Mouse (Mus musculus): Measurements from ENCODE around the gene Fam207a.

The Fam207a gene

DNA sequence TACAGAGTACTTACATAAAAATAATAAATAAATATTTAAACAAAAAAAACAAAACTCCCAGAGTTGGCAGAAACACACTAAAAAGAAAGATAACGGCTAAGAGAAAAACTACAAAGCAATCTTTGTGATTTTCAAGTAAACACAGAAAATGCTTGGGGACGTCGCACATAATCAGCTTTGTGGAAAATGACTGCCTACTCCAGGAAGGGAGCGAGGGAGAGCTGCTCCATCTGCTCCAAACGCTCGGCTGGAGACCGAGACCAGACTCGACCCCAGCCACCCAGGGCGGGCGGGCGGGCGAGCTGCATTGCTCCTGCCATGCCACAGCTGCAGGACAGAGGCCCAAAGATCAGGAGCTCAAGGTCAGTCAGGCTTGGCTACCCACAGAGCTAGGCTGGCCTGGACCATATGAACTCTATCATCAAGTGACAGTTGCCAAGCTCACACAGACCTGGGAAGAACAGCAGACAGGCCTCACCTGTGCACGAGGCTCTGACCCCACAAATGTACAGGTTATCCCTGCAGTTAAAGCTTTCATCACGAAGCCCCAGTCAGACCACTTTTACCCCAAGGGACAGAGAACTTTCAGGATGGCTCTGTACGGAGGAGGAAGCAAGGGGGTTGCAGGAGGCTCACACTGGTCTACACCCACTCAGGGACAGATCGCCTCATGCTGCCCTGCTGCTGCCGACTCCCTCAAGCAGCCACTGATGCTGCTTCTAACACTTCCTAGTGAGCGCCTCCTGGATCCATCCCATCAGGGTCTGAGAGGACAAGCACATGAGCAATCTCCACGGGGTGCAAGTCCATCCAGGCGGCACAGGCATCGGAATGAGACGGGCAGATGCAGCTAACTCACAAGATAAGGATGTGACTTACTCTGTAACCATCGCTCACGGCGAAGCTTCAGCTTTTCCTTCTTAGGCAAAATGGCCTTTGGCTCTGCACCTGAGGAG, 12.3 kb downstream of the Fam207a start:
- no peak for DNase-seq (ENCODE audit: low spot score in 2 of 2)

DNA sequence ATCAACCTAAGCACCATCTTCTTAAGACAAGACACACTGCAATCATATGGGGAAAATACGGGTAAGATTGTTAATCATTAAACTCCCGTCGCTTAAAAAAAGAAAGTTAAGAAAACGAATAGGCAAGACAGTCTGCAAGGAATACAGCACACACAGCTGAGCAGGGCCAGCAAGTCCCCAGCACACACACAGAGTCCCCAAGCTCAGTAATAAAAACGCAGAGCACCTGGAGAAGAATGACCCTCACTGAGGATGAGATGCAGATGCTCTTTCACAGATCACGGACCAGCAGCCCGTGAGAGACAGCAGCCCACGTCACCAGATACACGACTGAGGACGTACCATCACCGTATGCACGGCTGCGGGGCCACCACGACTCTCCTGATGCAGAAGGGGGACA, 14.9 kb downstream of the Fam207a start:
- DNase-seq (ENCODE audit: low spot score in 2 of 2): no peak

DNA sequence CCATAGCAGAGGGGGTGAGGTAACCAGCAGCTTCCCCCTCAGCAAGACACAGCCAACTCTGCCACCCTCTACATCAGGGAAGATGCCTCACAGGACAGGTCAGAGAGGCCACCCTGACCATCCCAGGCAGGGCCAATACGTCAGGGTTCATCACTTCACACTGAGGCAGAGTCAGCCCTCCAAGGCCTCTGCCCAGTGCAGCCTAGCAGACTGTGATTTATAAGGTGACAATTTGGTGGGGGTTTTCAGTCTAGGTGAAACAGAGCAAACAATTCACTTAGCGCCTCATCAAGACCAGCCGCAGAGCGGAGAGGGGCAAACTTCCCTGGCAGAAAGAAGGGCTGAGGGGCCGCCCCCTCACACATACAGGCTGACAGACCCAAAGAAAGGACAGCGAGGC, 17.3 kb downstream of the Fam207a start:
- no peak for DNase-seq (ENCODE audit: low spot score in 2 of 2)

DNA sequence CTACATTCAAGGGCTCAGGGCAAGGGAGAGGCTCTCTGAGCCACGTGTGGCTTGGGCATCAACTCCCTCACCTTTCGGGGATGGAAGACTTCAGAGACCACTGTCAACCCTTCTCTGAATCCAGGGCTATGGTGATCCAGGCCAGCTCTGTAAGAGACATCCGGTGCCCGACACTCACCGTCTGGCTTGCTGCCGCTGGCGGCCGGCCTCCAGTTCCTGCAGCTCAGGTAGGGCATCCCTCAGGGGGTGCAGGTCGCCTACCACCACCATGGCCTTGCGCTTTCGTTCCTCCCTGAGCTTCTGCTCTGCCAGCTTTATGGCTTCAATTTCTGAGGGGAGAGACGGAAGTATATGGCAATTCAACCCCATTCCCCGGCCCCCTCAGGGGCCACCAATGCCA, 18.4 kb downstream of the Fam207a start:
- DNase-seq (ENCODE audit: low spot score in 2 of 2): no peak

DNA sequence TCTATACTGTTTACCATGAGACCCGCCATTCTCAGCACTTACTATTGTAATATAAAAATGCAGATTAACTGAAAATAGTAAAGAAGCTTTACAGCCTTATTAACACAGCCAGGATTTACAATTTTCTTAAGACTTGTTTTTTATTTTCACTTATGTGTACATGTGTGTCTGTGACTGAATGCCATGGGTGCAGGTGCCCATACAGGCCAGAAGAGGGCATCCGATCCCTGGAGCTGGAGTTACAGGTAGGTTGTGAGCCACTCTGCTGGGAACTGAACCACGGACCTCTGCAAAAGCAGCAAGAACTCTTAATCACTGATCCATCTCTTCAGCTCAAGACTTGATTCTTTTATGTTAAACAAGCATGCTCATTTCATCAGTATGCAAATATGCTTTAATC, 22.7 kb downstream of the Fam207a start:
- no peak for DNase-seq (ENCODE audit: low spot score in 2 of 2)

DNA sequence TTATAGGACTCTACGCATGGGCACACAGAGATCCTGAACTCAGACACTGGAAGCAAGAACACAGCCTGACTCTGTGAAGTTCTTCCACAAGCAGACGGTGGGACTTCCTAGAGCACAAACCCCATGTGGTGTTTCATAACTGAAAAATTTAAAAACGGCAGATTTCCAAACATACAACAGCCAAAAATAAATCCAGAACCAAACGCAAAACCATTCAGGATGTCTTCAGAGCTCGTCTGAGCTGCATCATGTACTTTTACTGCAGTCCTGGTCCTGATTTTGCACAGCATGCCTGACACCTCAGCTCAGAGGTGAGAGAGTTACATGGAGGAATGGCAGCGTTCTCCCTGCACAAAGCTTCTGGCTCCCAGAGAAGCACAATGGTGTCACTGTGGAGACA, 24.0 kb downstream of the Fam207a start:
- DNase-seq (ENCODE audit: low spot score in 2 of 2): no peak

DNA sequence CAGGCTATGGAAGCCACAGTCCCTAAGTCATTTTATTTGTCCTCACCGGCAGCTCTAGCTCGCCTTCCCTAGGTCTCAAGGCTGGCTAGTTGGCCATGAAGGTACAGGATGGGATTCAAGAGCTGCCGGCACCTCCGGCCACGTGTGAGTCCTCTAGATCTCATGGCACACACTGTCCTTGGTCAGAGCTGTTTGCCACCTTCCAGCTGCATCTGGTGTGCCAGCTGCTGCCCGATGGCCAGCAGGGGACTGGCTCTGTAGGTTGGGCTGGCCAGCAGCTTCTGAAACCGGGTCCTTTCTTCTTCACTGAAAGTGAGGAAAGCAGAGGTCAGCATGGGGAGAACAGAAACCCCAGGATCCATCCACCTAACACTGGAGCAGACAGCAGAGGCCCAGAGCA, 27.4 kb downstream of the Fam207a start:
- DNase-seq (ENCODE audit: low spot score in 2 of 2): no peak

DNA sequence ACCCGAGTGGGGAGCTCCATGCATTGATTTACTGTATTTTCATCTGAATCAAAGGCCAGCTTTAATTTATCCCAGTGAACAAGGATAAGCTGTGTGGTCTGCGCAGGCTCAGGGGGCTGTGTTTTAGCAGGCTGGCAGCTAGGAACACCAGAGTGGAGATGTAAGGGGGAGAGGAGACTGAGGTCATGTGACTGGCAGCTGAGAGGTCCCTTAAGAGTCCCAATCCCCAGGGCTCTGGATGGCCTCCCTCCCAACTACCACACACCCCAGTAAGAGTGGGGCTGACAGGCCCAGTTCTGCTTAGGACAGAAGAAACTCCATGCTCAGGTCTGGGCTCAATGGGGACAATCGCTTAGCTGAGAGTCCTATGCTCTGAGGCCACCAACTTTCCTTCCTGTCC, 29.8 kb downstream of the Fam207a start:
- no peak for DNase-seq (ENCODE audit: low spot score in 2 of 2)

DNA sequence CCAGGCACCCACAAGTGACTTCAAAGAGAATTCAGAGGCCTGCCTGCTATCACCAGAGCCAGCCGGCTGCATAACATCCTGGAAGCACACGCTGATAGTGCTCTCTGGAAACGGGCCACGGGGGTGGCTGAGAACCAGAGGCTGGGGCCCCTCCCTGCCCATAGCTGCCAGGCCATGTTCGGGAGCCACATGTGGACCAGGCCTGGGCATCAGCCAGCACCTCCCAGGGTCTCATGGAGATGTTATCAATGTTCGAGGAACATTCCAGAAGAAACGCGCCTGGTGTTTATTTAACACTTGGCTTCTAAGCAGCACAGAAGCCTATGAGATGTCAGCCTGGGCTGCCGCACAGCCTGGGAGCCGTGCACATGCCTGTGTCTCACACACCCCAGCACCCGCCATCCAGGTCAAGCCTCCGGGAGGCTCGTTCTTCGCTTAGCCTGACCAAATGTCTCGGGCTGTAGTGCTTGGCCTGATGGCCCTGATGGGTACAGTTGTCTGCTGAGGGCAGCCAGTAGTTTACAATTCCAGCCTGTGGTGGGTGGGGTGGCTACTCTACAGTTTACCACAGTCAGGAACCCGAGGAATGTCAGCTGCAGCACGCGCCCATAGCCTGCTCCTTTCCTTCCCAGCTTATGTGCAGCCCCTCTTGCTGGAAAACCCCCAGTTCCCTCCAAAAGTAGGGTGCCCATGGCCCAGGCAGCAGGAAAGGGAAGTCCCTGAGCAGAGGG, 31.2 kb downstream of the Fam207a start:
- DNase-seq (ENCODE audit: low spot score in 2 of 2): peak in 1 of 2 experiments; percentile 7

DNA sequence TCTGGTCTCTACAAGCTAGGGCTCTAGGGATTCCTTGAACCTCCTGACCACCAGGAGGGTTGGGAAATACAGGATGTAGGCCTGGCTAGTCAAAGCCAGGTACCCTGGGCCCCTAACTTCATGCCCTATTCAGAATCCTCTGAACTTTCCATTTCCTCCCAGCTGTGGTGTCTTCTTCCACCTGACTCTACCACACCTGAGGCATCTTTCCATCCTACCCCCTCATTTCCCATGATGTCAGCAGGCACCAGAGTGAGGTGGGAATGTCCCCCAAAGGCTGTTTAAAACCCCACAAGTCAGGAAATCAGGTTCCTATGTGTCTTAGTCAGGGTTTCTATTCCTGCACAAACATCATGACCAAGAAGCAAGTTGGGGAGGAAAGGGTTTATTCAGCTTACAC, 33.8 kb downstream of the Fam207a start:
- no peak for DNase-seq (ENCODE audit: low spot score in 2 of 2)

DNA sequence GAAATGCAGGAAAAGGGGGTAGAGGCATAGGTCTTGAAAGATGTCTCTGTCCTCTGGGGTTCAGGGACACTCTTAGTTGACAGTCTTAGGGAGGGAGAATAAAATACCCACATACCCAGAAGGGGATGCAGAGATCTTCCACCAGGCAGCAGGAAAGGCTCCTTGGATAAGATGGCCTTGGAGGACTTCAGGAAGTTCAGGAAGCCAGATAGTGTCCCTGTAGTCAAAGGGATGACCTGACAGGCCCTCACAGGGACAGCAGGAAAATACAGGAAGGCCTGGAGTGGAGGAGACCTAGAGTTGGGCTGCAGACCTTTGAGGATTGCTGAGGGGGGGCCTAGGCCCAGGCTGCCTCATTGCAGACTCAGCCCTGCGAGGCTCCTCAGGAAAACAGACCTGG, 35.6 kb downstream of the Fam207a start:
- DNase-seq (ENCODE audit: low spot score in 2 of 2): no peak

DNA sequence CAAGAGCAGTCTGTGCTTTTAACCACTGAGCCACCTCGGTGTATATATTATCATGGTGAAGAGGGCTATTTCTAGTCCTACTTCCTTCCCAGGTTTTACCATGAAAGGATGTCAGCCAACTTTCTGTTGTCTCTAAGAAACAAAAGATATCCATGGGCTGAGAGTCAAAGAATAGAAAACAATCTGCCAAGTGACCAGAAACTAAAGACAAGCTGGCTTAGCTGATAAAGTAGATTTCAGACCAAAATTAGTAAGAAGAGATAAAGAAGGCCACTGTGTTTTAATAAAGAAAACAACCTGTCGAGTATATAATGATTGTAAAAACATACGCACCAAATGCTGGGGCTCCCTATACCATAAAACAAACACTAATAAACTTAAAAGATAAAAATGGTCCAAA, 38.7 kb downstream of the Fam207a start:
- DNase-seq (ENCODE audit: low spot score in 2 of 2): no peak

DNA sequence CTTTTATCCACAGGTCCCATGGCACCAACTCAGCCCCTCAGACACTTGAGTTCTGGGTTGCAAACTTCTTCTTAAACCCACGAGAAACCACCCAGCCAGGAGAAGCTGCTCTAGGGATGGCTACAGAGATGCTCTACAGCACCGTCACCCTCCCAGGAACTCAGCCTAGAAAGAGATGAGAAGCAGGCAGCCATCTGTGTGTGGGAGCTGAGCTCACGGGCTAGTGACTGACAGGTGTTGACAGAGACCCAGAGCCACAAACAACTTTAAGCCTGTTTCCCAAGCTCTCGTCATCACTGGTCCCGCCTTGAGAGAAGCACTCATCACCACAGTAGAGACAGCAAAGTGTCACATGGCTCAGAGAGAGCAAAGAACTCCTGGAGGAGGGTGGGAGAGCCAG, 43.4 kb downstream of the Fam207a start:
- no peak for DNase-seq (ENCODE audit: low spot score in 2 of 2)

DNA sequence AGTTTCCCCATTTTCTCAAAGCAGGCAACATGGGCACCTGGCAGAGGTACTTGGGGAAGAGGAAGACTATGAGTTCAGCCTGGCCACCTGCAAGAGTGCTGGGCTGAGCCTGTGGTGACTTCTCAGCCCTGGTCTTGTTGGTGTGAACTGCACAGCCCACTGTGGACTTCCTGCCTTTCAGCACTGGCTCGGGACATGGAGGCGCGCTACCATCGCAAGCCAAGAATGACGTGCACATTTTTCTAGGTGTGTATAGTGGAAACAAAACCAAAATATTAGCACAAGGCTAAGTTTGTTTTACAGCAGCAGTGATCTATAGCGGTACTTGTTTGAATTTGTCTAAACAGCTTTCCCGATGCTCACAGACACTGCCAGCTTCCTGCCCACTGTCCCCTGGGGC, 44.1 kb downstream of the Fam207a start:
- no peak for DNase-seq (ENCODE audit: low spot score in 2 of 2)

DNA sequence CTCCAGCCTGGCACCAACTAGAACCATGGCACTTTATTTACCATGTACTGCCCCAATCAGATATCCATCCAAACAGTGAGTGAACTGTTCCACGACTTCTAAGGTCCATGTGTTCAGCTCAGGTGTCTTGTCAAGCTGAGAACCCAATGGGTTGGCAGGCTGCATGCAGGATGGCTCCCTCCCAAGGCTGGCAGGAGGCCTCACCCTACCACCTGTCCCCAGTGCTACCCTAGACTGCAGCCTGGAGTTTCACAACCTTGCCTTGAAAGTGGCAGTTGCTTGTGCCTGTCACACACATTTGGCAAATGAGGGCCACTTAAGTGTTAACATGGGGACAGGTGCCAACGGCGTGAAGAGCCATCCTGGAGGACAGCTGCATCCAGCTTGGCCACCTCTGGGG, 44.8 kb downstream of the Fam207a start:
- no peak for DNase-seq (ENCODE audit: low spot score in 2 of 2)

DNA sequence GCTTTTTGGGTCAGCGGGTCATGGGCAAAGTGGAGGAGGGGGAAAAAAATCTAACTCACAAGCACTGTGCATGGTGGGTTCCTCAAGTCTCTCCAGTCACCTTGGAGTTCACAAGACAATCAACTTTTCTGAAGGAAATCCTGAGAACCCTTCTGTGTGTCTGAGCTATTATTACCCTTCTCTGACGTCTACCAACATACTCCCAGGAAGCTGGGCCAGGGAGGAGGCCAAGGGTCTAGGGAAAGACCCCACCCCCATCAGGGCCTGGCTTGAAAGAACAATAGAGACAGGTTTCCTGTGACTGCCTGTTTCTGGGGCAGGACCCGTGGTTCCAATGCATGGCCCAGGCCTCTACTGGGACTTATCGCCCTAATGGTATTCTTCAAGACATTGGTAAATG, 46.9 kb downstream of the Fam207a start:
- DNase-seq (ENCODE audit: low spot score in 2 of 2): no peak

DNA sequence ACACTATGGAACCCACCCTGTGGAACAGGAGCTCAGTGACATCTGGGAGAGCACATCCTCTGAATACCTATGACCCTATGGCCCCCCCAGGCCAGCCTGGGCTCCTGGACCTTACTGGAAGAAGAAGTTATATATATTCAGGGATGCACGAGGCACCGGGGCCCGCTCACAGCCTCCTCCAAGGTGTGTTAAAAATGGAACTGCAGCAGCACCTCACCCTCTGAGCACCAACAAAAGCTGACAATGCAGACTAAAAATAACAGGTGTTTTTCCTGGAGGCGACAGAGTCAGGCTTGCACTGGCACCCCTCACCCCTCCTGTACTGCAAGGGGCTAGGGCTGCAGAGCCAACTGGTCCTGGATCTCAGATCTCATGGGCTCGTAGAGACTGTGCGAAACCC, 48.2 kb downstream of the Fam207a start:
- DNase-seq (ENCODE audit: low spot score in 2 of 2): no peak

DNA sequence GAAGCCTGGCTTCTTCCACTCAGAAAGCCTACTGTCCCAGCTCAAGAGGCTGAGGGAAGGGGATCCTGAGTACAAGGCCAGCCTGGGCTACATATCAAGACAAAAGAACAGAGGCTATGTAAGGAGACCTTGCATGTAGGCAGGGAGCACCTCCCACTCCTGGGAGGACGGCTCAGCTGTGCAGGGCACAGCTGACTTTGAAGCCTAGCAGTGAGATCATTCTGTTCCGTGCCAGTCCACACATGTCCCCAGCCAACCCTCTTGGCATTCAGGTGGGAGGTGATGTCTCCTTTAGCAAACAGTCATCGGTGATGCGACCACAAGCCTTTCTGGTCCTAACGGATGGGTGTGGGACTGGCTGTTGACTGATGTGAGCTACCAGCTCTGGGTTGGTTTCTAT, 49.7 kb downstream of the Fam207a start:
- DNase-seq (ENCODE audit: low spot score in 2 of 2): no peak

DNA sequence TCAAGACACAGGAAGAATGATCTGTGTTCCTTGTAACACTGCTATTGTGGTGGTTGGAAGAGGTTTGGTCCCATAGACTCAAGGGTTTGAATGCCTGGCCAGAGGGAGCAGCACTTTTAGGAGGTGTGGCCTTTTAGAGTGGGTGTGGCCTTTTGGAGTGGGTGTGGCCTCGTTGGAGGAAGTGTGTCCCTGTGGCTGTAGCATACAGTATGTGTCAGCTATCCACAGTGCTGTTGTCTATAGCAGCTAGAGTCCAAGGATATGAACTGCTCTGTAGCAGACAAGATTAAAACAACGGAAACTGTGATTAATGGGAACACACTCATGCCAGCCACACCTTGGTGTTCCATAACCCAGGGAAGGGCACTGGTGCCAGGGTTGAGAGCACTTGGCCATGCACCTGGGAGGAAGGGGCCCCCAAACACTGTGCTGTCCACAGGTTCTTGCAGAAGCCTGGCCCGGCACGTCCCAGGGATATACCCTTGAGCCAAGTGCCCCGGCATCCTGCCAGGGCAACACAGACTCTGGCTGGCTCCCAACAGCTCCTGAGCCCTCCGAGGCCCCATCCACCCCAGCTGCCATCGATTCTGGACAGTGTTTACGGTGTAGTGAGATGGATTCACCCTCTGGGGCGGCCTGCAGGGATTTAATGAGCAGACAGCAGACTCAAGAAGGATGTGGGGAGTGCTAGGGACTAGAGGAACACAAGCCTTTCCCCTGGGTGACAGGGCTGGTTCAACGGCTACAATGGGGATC, 51.2 kb downstream of the Fam207a start:
- DNase-seq (ENCODE audit: low spot score in 2 of 2): no peak

DNA sequence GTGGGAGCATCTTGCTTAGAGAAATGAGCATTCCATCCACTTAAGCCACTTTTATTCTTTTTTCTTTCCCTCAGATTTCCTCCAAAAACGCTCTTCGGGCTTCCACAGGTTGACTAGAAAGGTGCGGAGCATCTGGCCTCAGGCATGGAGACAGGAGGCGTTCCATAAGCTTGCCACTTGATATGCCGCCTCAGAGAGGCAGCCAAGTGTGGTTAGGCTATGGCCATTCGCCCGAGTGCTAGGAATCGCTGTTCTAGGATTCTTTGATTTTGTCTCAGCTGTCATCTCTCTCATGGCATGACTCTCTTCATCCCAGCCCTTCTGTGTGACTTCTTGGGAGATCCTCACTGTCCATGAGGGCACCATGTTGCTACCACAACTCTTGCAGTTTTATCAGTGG, 54.4 kb downstream of the Fam207a start:
- DNase-seq (ENCODE audit: low spot score in 2 of 2): no peak

DNA sequence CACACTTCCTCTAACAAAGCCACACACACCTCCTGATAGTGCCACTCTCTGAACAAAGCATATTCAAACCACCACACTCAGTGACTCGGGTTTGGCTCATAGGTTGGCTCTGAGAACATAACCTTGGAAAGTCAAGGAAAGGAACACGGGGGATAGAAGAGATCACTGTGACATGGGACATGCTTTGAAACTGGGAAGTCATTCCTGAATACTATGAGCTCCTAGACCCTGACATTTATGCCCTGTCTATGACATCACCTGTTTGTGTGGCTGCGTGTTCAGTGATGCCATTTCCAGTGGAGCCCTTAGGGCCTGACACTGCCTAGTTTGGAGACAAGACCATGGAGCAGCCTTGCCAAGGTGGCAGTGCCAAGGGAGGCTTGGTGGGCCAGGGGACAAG, 57.9 kb downstream of the Fam207a start:
- DNase-seq (ENCODE audit: low spot score in 2 of 2): no peak

DNA sequence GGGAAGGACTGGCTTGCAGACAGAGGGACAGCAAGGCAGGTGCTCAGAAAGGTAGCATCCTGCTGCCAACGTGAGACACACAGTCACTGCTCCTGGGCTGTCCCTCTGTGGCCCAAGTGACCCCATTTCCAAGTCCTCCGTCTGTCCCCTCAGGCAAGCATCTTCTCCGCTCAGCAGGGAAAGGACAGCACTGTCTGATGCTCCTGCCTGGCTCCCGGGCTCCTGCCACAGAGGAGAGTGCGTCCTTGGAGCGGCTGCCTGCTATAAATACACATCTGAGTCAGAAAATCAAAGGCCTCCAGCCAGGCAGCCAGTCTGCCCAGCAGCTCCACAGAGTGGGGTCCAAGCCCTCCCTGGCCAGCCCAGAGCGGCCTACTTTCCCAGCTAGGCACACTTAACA, 59.1 kb downstream of the Fam207a start:
- no peak for DNase-seq (ENCODE audit: low spot score in 2 of 2)

Measured in spleen, postnatal 14 days (tissue).